Mouse (Mus musculus): Measurements from ENCODE around the gene Tfcp2. TPM values are rescaled to one million over a fixed set of nuclear protein-coding genes. Genes with fewer than 3 reads are reported as not detected.

Gene Tfcp2
- polyA plus RNA-seq, 1 experiment from 2014 or later, result 33.3 TPM

DNA sequence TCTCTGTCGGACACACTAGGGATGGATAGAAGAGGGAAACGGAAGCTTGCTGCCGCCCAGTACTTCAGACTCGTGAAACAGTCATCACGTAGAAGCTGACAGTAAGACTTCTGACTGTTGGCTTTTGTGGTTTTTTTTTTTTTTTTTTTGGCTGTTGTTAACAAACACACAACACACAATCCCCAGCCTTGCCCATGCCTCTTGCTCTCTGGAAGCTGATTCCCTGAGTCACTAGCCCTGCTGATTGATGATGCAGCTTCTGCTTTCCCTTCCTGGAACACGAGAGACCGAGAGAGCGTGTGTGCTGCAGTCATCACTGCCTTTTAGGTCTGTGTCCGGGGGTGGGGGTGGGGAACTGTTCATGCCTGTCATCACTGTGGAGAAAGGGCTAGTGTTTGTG lies 90.2 kb downstream of the Tfcp2 start:
- Histone ChIP-seq H3K4me2 (replicated peaks) (no peak overlapping the region), H3K9ac (no peak overlapping the region), H3K27me3 (ENCODE audit: control insufficient read depth, insufficient read depth, low read length) (no peaks in the 10 kb centered on the region), H3K4me1 (replicated peaks; ENCODE audit: control insufficient read depth, insufficient read depth, low read length) (no peaks in the 10 kb centered on the region), H3K36me3 (replicated peaks; ENCODE audit: control insufficient read depth, insufficient read depth) (no peaks in the 10 kb centered on the region), H3K4me3 (replicated peaks; ENCODE audit: low read length) (no peak overlapping the region), H3K9me3 (ENCODE audit: control insufficient read depth, low read length) (no peaks in the 10 kb centered on the region), H3K27ac (no peak overlapping the region)
- WGBS, result 70% methylated on average over 9 of the region's 9 CpGs
- DNase-seq (ENCODE audit: low spot score) (no peak), ATAC-seq (ENCODE audit: low FRiP score) (no peak)

DNA sequence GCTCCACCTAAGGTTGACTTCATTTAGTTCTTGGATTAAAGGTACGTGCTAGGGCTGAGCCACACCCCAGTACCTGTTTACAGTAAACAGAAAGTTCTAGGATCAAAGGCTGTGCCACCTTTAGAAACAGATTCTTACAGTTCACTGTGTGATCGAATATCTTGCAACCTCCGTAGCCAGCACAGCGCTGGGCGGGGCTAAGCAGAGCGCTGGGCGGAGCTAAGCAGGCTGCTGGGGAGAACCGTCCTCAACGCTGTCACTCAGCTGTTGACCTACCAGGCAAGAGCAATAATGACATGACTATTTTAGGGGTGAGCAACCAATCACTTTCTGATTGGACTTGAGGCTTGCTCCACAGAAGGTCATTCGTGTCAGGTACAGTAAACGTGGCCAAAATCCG lies 90.9 kb downstream of the Tfcp2 start:
- ATAC-seq (ENCODE audit: low FRiP score), result no peak
- WGBS, result 11% methylated on average over 12 of the region's 12 CpGs

DNA sequence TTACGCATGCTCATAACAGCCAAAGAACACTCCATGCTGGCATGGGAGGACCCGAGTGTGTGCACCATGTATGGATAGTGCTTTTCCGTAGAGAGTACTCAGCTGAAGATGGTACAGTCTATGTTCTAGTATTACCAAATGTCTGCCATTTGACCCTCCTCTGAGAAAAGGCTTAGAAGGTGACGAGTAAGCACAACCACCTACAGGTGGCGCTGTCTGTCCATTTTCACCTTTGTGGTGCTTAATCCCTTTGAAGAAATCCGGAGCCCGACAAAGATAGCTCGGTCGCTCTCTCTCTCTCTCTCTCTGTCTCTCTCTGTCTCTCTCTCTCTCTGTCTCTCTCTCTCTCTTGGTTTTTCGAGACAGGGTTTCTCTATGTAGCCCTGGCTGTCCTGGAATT lies 93.8 kb downstream of the Tfcp2 start:
- H3K4me2 ChIP-seq (replicated peaks), result no peak overlapping the region
- no peaks in the 10 kb centered on the region for H3K9me3 ChIP-seq (ENCODE audit: control insufficient read depth, low read length)
- no peak overlapping the region for H3K9ac ChIP-seq
- H3K4me1 ChIP-seq (replicated peaks; ENCODE audit: control insufficient read depth, insufficient read depth, low read length), result no peaks in the 10 kb centered on the region
- H3K27me3 ChIP-seq (ENCODE audit: control insufficient read depth, insufficient read depth, low read length), result no peaks in the 10 kb centered on the region
- no peak overlapping the region for H3K27ac ChIP-seq
- DNase-seq (ENCODE audit: low spot score) (peak; percentile 71), ATAC-seq (ENCODE audit: low FRiP score) (no peak)
- no peak overlapping the region for H3K4me3 ChIP-seq (replicated peaks; ENCODE audit: low read length)
- WGBS, result 45% methylated on average over 10 of the region's 10 CpGs
- no peaks in the 10 kb centered on the region for H3K36me3 ChIP-seq (replicated peaks; ENCODE audit: control insufficient read depth, insufficient read depth)

More for the DNA sequence above, 90.9 kb downstream of the Tfcp2 start:
- no peaks in the 10 kb centered on the region for H3K27me3 ChIP-seq (ENCODE audit: control insufficient read depth, insufficient read depth, low read length)
- no peaks in the 10 kb centered on the region for H3K9me3 ChIP-seq (ENCODE audit: control insufficient read depth, low read length)
- DNase-seq (ENCODE audit: low spot score), result no peak
- H3K4me2 ChIP-seq (replicated peaks), result no peak overlapping the region
- H3K27ac ChIP-seq, result no peak overlapping the region
- H3K4me1 ChIP-seq (replicated peaks; ENCODE audit: control insufficient read depth, insufficient read depth, low read length), result no peaks in the 10 kb centered on the region
- no peak overlapping the region for H3K9ac ChIP-seq
- no peaks in the 10 kb centered on the region for H3K36me3 ChIP-seq (replicated peaks; ENCODE audit: control insufficient read depth, insufficient read depth)
- no peak overlapping the region for H3K4me3 ChIP-seq (replicated peaks; ENCODE audit: low read length)

DNA sequence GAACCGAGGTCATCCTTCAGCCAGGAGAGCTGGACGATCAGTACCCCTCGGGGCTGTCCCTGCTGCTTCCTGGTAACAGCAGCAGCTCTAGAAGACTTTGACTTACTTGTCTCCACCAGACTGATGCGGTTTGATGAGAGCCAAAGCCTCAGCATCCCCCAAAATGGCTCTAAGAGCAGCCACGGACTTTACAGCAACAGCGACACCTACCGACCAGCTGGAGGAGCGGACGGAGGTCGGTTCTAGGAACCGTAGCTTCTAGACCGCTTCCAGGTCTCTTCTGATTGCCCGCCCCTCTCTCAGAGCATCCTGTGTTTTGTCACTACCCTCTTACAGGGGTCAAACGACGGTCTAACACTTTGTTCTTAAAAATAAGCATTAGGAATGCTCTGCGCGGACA lies 94.5 kb downstream of the Tfcp2 start:
- ATAC-seq (ENCODE audit: low FRiP score) (no peak; the same call in 1 of the 2 replicates), DNase-seq (ENCODE audit: low spot score) (peak; percentile 92)
- Histone ChIP-seq H3K27ac (no peak overlapping the region), H3K36me3 (replicated peaks; ENCODE audit: control insufficient read depth, insufficient read depth) (no peaks in the 10 kb centered on the region), H3K9ac (no peak overlapping the region), H3K4me3 (replicated peaks; ENCODE audit: low read length) (no peak overlapping the region), H3K4me2 (replicated peaks) (no peak overlapping the region), H3K4me1 (replicated peaks; ENCODE audit: control insufficient read depth, insufficient read depth, low read length) (no peaks in the 10 kb centered on the region), H3K27me3 (ENCODE audit: control insufficient read depth, insufficient read depth, low read length) (no peaks in the 10 kb centered on the region), H3K9me3 (ENCODE audit: control insufficient read depth, low read length) (no peaks in the 10 kb centered on the region)
- 11% methylated on average over 17 of the region's 17 CpGs for WGBS

DNA sequence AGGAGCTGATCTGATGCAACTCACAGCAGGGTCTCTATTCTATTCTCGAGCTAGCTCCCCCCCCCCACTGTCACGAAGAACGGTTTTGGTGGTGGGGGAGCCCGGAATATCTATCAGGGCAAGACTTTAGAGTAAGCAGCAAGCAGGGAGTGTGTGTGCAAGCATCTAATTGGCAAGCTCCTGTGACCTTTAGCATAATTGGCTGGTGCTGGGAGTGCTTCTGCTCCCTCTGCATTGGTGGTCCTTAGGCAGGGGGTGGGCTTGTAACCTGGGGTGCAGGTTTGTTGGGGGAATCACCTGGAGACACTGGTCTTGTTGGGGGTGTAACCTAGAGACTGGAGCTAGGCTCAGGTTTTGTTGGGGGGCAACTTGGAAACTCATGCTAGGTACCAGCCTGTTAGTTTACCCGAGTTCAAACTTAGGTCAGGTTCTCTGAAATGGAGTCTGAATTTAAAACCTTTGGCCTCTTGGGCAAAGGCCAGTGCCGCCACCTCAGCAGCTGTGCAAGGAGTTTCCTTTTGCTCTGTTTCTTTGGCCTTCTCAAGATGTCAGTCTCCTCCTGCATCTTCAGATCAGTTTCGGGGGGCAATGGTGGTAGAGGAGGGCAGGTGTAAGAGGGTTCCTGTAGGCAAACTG lies 95.3 kb downstream of the Tfcp2 start:
- DNase-seq (ENCODE audit: low spot score), result no peak
- H3K4me3 ChIP-seq (replicated peaks; ENCODE audit: low read length), result no peak overlapping the region
- H3K27me3 ChIP-seq (ENCODE audit: control insufficient read depth, insufficient read depth, low read length), result no peaks in the 10 kb centered on the region
- ATAC-seq (ENCODE audit: low FRiP score), result no peak
- H3K36me3 ChIP-seq (replicated peaks; ENCODE audit: control insufficient read depth, insufficient read depth), result no peaks in the 10 kb centered on the region
- no peak overlapping the region for H3K9ac ChIP-seq
- WGBS, result 61% methylated on average over 7 of the region's 7 CpGs
- no peak overlapping the region for H3K27ac ChIP-seq
- H3K4me1 ChIP-seq (replicated peaks; ENCODE audit: control insufficient read depth, insufficient read depth, low read length), result no peaks in the 10 kb centered on the region
- H3K4me2 ChIP-seq (replicated peaks), result no peak overlapping the region
- no peaks in the 10 kb centered on the region for H3K9me3 ChIP-seq (ENCODE audit: control insufficient read depth, low read length)

DNA sequence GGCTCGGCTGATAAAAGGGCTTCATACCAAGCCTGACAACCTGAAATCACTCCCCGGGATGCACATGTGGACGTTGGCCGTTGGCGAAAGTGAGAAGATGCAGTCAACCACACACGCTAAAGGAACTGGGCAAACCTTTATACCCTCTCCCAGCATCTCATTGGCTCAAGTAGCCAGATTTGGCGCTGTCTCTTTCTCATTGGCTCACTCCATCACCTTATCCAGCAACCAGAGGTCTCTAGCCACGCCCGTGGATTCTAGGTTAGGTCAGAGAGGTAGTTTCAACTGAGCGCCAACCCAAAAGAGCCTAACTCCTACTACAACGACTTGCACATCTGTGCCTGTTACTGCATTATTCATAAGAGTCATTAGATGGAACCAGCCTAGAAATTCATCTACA lies 99.3 kb downstream of the Tfcp2 start:
- no peaks in the 10 kb centered on the region for H3K9me3 ChIP-seq (ENCODE audit: control insufficient read depth, low read length)
- no peak overlapping the region for H3K27ac ChIP-seq
- no peak overlapping the region for H3K4me3 ChIP-seq (replicated peaks; ENCODE audit: low read length)
- DNase-seq (ENCODE audit: low spot score) (no peak), ATAC-seq (ENCODE audit: low FRiP score) (no peak)
- no peaks in the 10 kb centered on the region for H3K36me3 ChIP-seq (replicated peaks; ENCODE audit: control insufficient read depth, insufficient read depth)
- H3K9ac ChIP-seq, result no peak overlapping the region
- WGBS, result 85% methylated on average over 11 of the region's 11 CpGs
- no peaks in the 10 kb centered on the region for H3K4me1 ChIP-seq (replicated peaks; ENCODE audit: control insufficient read depth, insufficient read depth, low read length)
- no peaks in the 10 kb centered on the region for H3K27me3 ChIP-seq (ENCODE audit: control insufficient read depth, insufficient read depth, low read length)
- no peak overlapping the region for H3K4me2 ChIP-seq (replicated peaks)

DNA sequence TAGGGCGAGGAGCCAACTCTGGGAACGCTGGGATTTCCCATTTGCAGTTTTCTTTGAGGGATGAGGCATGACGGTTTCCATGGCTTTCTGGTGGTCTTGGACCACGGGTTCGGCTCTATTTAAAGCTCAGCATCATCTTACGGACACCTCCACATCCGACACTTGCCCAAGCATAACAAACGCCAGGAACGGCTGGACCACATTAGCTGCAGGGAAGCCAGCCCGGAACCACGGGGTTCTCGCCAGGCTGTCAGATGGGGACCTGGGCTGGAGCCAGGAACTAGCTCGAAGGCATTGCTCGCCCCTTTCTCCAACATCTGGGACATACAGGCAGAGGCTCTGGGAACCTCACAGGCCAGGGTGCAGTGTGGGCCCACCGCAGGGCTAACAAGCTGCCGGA lies 100.6 kb downstream of the Tfcp2 start:
- no peak overlapping the region for H3K9ac ChIP-seq
- DNase-seq (ENCODE audit: low spot score) (no peak), ATAC-seq (ENCODE audit: low FRiP score) (no peak)
- H3K27ac ChIP-seq, result no peak overlapping the region
- H3K27me3 ChIP-seq (ENCODE audit: control insufficient read depth, insufficient read depth, low read length), result no peaks in the 10 kb centered on the region
- H3K36me3 ChIP-seq (replicated peaks; ENCODE audit: control insufficient read depth, insufficient read depth), result no peaks in the 10 kb centered on the region
- no peak overlapping the region for H3K4me2 ChIP-seq (replicated peaks)
- no peaks in the 10 kb centered on the region for H3K4me1 ChIP-seq (replicated peaks; ENCODE audit: control insufficient read depth, insufficient read depth, low read length)
- WGBS, result 60% methylated on average over 16 of the region's 16 CpGs
- H3K9me3 ChIP-seq (ENCODE audit: control insufficient read depth, low read length), result no peaks in the 10 kb centered on the region
- no peak overlapping the region for H3K4me3 ChIP-seq (replicated peaks; ENCODE audit: low read length)

DNA sequence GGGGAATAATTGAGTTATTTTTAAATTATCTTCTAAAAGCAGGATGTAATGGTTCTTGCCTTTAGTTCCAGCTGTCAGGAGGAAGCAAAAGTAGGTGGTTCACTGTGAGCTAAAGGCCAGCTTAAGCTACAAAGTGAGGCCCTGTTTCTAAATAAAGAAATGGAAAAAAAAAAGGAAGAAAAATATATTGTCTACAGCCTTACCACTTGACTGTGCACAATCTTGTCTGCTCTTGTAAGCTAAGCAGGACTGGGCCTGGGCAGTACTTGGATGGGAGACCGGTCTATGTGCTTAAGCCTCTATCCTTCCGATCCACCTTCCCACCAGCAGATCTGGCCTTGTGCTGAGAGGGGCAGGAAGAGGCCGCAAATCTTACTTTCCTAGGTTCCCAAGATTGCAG lies 102.3 kb downstream of the Tfcp2 start:
- Histone ChIP-seq H3K9me3 (ENCODE audit: control insufficient read depth, low read length) (no peaks in the 10 kb centered on the region), H3K4me3 (replicated peaks; ENCODE audit: low read length) (no peak overlapping the region), H3K27ac (no peak overlapping the region), H3K36me3 (replicated peaks; ENCODE audit: control insufficient read depth, insufficient read depth) (no peaks in the 10 kb centered on the region), H3K9ac (no peak overlapping the region), H3K27me3 (ENCODE audit: control insufficient read depth, insufficient read depth, low read length) (no peaks in the 10 kb centered on the region), H3K4me2 (replicated peaks) (no peak overlapping the region), H3K4me1 (replicated peaks; ENCODE audit: control insufficient read depth, insufficient read depth, low read length) (no peaks in the 10 kb centered on the region)
- ATAC-seq (ENCODE audit: low FRiP score), result no peak
- no peak for DNase-seq (ENCODE audit: low spot score)
- WGBS, result 93% methylated on average over 3 of the region's 3 CpGs

DNA sequence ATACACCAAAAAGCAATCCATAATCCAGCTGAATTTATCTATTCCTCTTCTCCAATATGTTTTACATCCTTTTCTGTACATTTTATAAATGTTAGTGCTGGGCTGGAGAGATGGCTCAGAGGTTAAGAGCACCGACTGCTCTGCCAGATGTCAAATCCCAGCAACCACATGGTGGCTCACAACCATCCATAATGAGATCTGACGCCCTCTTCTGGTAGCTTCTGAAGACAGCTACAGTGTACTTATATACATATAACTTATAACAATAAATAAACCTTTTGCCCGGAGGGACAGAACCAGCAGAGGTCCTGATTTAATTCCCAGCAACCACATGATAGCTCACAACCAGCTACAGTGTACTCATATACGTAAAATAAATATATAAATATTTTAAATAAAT lies 103.2 kb downstream of the Tfcp2 start:
- Histone ChIP-seq H3K4me1 (replicated peaks; ENCODE audit: control insufficient read depth, insufficient read depth, low read length) (0 out of 2 replicates have a peak, but pooled peaks cover 3% of the 10 kb centered on the region), H3K4me3 (replicated peaks; ENCODE audit: low read length) (no peak overlapping the region), H3K36me3 (replicated peaks; ENCODE audit: control insufficient read depth, insufficient read depth) (no peaks in the 10 kb centered on the region), H3K9ac (no peak overlapping the region), H3K27me3 (ENCODE audit: control insufficient read depth, insufficient read depth, low read length) (no peaks in the 10 kb centered on the region), H3K27ac (no peak overlapping the region), H3K9me3 (ENCODE audit: control insufficient read depth, low read length) (no peaks in the 10 kb centered on the region), H3K4me2 (replicated peaks) (no peak overlapping the region)
- ATAC-seq (ENCODE audit: low FRiP score), result no peak
- 76% methylated on average over 4 of the region's 4 CpGs for WGBS
- DNase-seq (ENCODE audit: low spot score), result no peak

All from hindbrain, embryonic 14.5 days (tissue).